ENCODE assay signal across 14 mouse cellular contexts in the genomic region with DNA sequence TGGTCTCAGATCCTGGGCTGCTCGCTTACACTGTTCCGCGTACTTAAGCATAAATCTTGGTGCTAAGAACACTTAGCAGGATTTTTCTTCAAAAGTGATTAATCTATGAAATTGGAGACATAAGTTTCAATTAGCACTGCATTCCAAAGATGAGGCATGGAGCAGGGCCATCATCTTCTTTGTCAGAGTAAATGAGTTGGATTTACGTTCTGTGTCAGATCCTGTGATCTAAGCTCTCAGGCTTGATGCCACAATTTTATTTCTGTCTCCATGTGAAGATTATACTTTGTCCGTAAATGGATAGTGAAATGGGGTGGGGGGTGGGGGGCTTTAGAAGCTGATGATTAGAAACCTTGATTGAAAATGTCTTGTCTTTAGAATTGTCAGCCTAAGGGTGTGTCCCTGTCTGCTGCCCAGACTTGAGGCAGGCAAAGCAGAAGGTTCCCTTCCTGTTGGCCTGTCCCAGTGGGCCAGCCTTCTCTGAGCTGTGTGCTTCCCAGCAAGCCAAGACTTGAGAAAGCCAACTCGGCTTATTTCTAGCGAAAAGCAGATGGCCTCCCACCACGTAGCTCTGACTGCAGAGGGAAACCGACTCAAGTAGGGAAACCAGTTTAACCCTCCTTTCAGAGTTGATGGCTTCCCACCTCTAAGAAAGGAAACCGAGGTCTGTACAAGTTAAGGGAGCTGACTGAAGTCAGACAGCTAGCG. TPM values are rescaled to one million over a fixed set of nuclear protein-coding genes. Genes with fewer than 3 reads are reported as not detected.
DNase-seq lines count a peak whose midpoint lies in the region; ATAC-seq lines count a peak whose summit lies in the region.
"Had no signal": no experiment of that assay in that cellular context is flagged by ENCODE, and none has a peak within 500 bp of the region (broad histone marks: within the 10 kb centered on the region; RNA-seq: fewer than 3 reads in every experiment).

No protein-coding gene starts in this region.

- peaks cover 8% of the 10 kb centered on the region; the same call in 1 of the 2 replicates for H3K4me1 ChIP-seq in forebrain, embryonic 13.5 days
- no peaks in the 10 kb centered on the region for H3K4me1 ChIP-seq in forebrain, embryonic 10.5 days
- H3K4me1 ChIP-seq in stomach, embryonic 15.5 days: no peaks in the 10 kb centered on the region; the same call in 1 of the 2 replicates
- no peaks in the 10 kb centered on the region for H3K4me1 ChIP-seq in hindbrain, embryonic 16.5 days (ENCODE audit: control insufficient read depth, insufficient read depth, low read depth, low read length)
- H3K4me1 ChIP-seq: midbrain, embryonic 12.5 days had no signal

- H3K27me3 ChIP-seq in forebrain, embryonic 13.5 days: no peaks in the 10 kb centered on the region
- H3K27me3 ChIP-seq in forebrain, embryonic 10.5 days (ENCODE audit: poor library complexity, severe bottlenecking): no peaks in the 10 kb centered on the region
- no peaks in the 10 kb centered on the region for H3K27me3 ChIP-seq in stomach, embryonic 15.5 days (replicated peaks)
- no peaks in the 10 kb centered on the region for H3K27me3 ChIP-seq in hindbrain, embryonic 16.5 days (replicated peaks; ENCODE audit: control insufficient read depth, insufficient read depth, low read length)
- H3K27me3 ChIP-seq: midbrain, embryonic 12.5 days had no signal

- peaks cover 6% of the 10 kb centered on the region for H3K36me3 ChIP-seq in forebrain, embryonic 13.5 days (ENCODE audit: poor library complexity, severe bottlenecking)
- H3K36me3 ChIP-seq in forebrain, embryonic 10.5 days (replicated peaks): peaks cover 54% of the 10 kb centered on the region
- no peaks in the 10 kb centered on the region for H3K36me3 ChIP-seq in stomach, embryonic 15.5 days
- H3K36me3 ChIP-seq in hindbrain, embryonic 16.5 days (ENCODE audit: control insufficient read depth, insufficient read depth, low read length): no peaks in the 10 kb centered on the region

- H3K9ac ChIP-seq in forebrain, embryonic 13.5 days: no peak overlapping the region
- H3K9ac ChIP-seq in stomach, embryonic 15.5 days: no peak overlapping the region
- no peak overlapping the region for H3K9ac ChIP-seq in hindbrain, embryonic 16.5 days (ENCODE audit: low read depth, low read length)
- H3K9ac ChIP-seq: midbrain, embryonic 12.5 days had no signal

- peak; percentile 53; the same call in 1 of the 2 replicates for ATAC-seq in forebrain, embryonic 13.5 days
- no peak for ATAC-seq in stomach, embryonic 15.5 days (ENCODE audit: insufficient read depth, low FRiP score, low read depth)
- no peak for ATAC-seq in hindbrain, embryonic 16.5 days

- H3K4me3 ChIP-seq in forebrain, embryonic 13.5 days: no peak overlapping the region
- no peak overlapping the region for H3K4me3 ChIP-seq in forebrain, embryonic 10.5 days
- no peak overlapping the region for H3K4me3 ChIP-seq in stomach, embryonic 15.5 days (replicated peaks)
- H3K4me3 ChIP-seq in hindbrain, embryonic 16.5 days (ENCODE audit: low read length): no peak overlapping the region
- H3K4me3 ChIP-seq: layer of hippocampus, adult 2 months; midbrain, embryonic 12.5 days had no signal

- no peak overlapping the region for H3K27ac ChIP-seq in forebrain, embryonic 13.5 days
- no peak overlapping the region for H3K27ac ChIP-seq in forebrain, embryonic 10.5 days
- H3K27ac ChIP-seq in stomach, embryonic 15.5 days: peak overlapping the region; percentile 31; the same call in 1 of the 2 replicates
- H3K27ac ChIP-seq in hindbrain, embryonic 16.5 days (ENCODE audit: low read depth, low read length): no peak overlapping the region
- H3K27ac ChIP-seq: layer of hippocampus, adult 2 months; midbrain, embryonic 12.5 days had no signal

- DNase-seq in forebrain, embryonic 10.5 days (ENCODE audit: extremely low spot score, low spot score): no peak
- DNase-seq in left cerebral cortex, adult 18-20 months (ENCODE audit: low spot score in 2 of 2): peak; percentile 24
- DNase-seq in left cerebral cortex, adult 11 months (ENCODE audit: low spot score): no peak
- DNase-seq in cerebellum, postnatal 14 days: peak; percentile 79 to 88
- no peak for DNase-seq in adrenal gland, adult 18-20 months (ENCODE audit: low spot score in 2 of 2)
- DNase-seq: heart, adult 18-20 months; heart, postnatal 4 days; kidney, adult 18-20 months; thymus, postnatal 25 days had no signal

- no peak overlapping the region for H3K4me2 ChIP-seq in forebrain, embryonic 13.5 days
- H3K4me2 ChIP-seq in stomach, embryonic 15.5 days: no peak overlapping the region
- no peak overlapping the region for H3K4me2 ChIP-seq in hindbrain, embryonic 16.5 days (ENCODE audit: low read length)
- H3K4me2 ChIP-seq: midbrain, embryonic 12.5 days had no signal

- H3K9me3 ChIP-seq in forebrain, embryonic 13.5 days (replicated peaks): no peaks in the 10 kb centered on the region
- H3K9me3 ChIP-seq in forebrain, embryonic 10.5 days: no peaks in the 10 kb centered on the region
- no peaks in the 10 kb centered on the region for H3K9me3 ChIP-seq in stomach, embryonic 15.5 days
- H3K9me3 ChIP-seq in hindbrain, embryonic 16.5 days (ENCODE audit: control insufficient read depth, low read length): no peaks in the 10 kb centered on the region
- H3K9me3 ChIP-seq: midbrain, embryonic 12.5 days had no signal

- WGBS in forebrain, embryonic 13.5 days: 87% methylated on average over 11 of the region's 11 CpGs
- 91% methylated on average over 11 of the region's 11 CpGs for WGBS in forebrain, embryonic 10.5 days
- 72% methylated on average over 11 of the region's 11 CpGs for WGBS in stomach, embryonic 15.5 days
- 76% methylated on average over 11 of the region's 11 CpGs for WGBS in hindbrain, embryonic 16.5 days

RNA-seq across cellular contexts. Expression of gene Polr1d, which starts 13.6 kb away (rescaled TPM):
- 105 and 118 TPM in 2 replicates for polyA plus RNA-seq in forebrain, embryonic 13.5 days (2015; fragmentation: Nextera tagmentation; extraction: Ambion mirVana)
- polyA plus RNA-seq in forebrain, embryonic 10.5 days (2016; fragmentation: Nextera tagmentation; extraction: Ambion mirVana): 129 and 132 TPM in 2 replicates
- total RNA-seq in left cerebral cortex, adult 18-20 months (2021): 10 to 100 TPM; 69.7 to 73.5 TPM
- polyA plus RNA-seq in stomach, embryonic 15.5 days (2015; fragmentation: Nextera tagmentation; extraction: Ambion mirVana): 140 and 146 TPM in 2 replicates
- 100 to 1,000 TPM; 128 to 132 TPM for total RNA-seq in adrenal gland, adult 18-20 months (2021)
- polyA plus RNA-seq in hindbrain, embryonic 16.5 days (2015; fragmentation: Nextera tagmentation; extraction: Ambion mirVana): 96.0 and 105 TPM in 2 replicates

RNA-seq across cellular contexts. Expression of gene Lnx2, which starts 14.0 kb away (rescaled TPM):
- 4.7 and 5.6 TPM in 2 replicates for polyA plus RNA-seq in forebrain, embryonic 13.5 days (2015; fragmentation: Nextera tagmentation; extraction: Ambion mirVana)
- polyA plus RNA-seq in forebrain, embryonic 10.5 days (2016; fragmentation: Nextera tagmentation; extraction: Ambion mirVana): 8.6 and 9.8 TPM in 2 replicates
- 1 to 10 TPM; 4.9 to 5.0 TPM for total RNA-seq in left cerebral cortex, adult 18-20 months (2021)
- polyA plus RNA-seq in stomach, embryonic 15.5 days (2015; fragmentation: Nextera tagmentation; extraction: Ambion mirVana): 16.3 and 19.4 TPM in 2 replicates
- total RNA-seq in adrenal gland, adult 18-20 months (2021): 10 to 100 TPM; 10.2 to 11.5 TPM
- 4.5 and 6.2 TPM in 2 replicates for polyA plus RNA-seq in hindbrain, embryonic 16.5 days (2015; fragmentation: Nextera tagmentation; extraction: Ambion mirVana)

Comparison
In these comparisons a context has a peak if more than half of its experiments do, and no peak if none do; other contexts are left out.
1. DNase-seq: peak in left cerebral cortex, adult 18-20 months (2 of 2) and cerebellum, postnatal 14 days (2 of 2); none in forebrain, embryonic 10.5 days (single experiment), left cerebral cortex, adult 11 months (single experiment) and adrenal gland, adult 18-20 months (0 of 2).